Mouse (Mus musculus): ENCODE results near the gene Gtf2ird1. TPM values are rescaled to one million over a fixed set of nuclear protein-coding genes. Genes with fewer than 3 reads are reported as not detected.

Gtf2ird1 gene
- polyA plus RNA-seq, 1 experiment from 2014 or later, result 102 TPM

DNA sequence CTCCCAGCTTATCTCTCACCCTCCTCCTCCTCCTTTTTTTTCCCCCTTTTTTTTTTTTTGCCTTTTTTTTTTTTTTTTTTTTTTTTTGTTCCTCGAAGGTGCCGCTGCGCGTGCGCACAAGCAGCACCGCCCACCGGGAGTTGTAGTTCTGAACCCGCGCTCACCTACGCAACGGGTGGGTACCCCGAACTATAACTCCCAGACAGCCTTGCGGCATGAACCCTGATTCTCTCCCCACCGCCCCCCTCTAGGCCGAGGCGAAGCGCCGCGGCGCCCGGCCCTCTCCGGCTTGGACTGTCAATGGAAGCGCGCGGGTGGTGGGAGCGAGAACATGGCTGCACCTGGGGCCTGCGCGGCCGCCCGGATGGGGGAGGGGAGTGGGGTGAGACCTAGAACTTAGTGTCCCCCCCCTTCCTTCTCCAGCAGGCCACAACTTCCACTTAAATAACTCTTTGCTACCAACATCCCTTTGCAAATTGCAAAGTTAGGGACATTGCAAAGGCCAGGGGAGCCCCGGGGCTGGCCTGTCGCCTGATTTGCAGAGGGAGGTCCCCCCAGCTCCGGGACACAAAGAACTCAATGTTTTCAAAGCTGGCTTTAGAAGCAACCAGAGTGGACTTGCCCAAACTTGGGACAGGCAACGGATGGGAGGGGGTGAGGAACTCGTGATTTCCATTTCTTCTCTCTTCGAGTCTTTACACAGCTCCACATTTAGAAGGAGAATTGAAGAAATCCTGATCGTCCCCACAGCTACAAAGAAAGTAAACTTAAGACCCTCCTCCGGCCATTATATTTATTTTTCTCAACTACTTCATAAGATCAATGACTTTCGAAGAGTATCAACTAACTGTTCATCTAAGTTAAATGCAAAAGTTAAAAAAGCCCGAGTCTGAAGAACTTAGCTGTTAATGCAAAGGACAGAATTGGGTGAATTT is 141.6 kb downstream of the Gtf2ird1 start, which contains the start of gene Gtf2i:
TSS of gene Gtf2i (minus strand) at position 73 of the 935 bp plus-strand sequence.
- H3K36me3 ChIP-seq, result peaks cover 16% of the 10 kb centered on the region
- H3K27ac ChIP-seq, result peak within 1 kb of the TSS; percentile 99
- H3K4me3 ChIP-seq, result peak within 1 kb of the TSS; percentile 81
- H3K27me3 ChIP-seq, result no peaks in the 10 kb centered on the region
- no peaks in the 10 kb centered on the region for H3K9me3 ChIP-seq
- ATAC-seq (ENCODE audit: insufficient number of reproducible peaks, low FRiP score, low TSS enrichment, low read depth), result peak; percentile 94
- peak within 1 kb of the TSS; percentile 67 for H3K4me2 ChIP-seq
- H3K9ac ChIP-seq, result peak within 1 kb of the TSS; percentile 96
- under 1% methylated on average over 40 of the region's 40 CpGs for WGBS
- peaks cover 29% of the 10 kb centered on the region for H3K4me1 ChIP-seq

DNA sequence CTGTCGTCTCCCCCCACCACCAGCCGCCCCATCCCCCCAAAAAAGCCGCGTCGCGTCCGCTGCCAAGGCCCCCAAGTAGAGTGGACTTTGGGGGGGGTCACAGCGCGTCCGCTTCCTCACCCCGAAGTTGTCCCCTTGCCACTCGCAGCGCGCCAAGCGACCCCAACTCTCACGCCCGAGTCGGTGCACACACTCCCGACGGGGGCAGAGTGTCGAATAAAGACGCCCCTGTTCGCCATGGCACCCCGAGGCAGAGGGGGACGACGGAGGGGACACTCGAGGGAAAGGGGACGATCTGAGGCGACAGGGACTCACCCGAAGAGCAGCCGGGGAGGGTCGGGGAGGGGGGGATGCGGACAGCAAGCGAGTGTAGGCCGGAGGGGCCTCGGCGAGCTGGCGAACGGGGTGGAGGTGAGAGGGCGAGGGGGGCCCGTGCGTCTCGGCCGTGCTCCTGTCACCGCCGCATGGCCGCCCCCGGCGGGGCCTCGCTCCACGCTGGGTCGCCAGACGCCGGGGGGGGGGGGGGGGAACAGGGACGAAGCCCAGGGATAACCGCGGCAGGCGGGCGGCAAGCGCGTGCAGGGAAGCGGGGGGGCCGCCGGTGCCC is 142.3 kb downstream of the Gtf2ird1 start:
- Histone ChIP-seq H3K27me3 (no peaks in the 10 kb centered on the region), H3K4me1 (peaks cover 29% of the 10 kb centered on the region), H3K36me3 (peaks cover 24% of the 10 kb centered on the region), H3K9ac (peak overlapping the region; percentile 96), H3K27ac (peak overlapping the region; percentile 99), H3K4me2 (peak overlapping the region; percentile 64), H3K9me3 (no peaks in the 10 kb centered on the region), H3K4me3 (peak overlapping the region; percentile 81)
- WGBS, result under 1% methylated on average over 51 of the region's 64 CpGs
- ATAC-seq (ENCODE audit: insufficient number of reproducible peaks, low FRiP score, low TSS enrichment, low read depth), result peak; percentile 16

DNA sequence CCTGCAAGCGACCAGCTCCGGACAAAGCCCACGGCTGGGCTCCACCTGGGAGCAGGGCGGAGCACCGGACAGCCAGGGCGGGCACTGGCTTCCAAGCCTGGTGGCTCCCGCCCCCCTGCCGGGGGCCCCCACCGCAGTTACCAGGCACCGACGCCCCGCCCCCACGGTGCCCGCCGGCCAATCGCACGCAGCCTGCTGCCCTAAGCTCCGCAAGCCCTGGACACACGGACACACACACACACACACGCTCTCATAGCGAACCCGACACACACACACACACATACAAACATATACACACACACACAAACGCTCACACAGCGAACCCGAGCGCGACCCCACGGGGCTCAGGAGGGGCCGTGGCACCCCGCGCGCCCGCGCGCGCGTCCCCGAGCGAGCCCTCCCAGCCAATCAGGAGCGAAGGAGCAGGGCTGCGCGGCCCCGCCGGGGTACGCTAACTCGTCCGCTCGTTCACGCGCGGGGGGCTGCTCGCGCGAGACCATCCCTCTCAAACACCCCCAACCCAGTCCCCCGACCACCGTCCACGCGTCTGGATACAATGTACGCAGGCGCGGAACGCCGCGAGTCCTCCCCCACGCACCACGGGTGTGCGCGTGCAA is 143.0 kb downstream of the Gtf2ird1 start:
- H3K4me1 ChIP-seq, result peaks cover 29% of the 10 kb centered on the region
- no peaks in the 10 kb centered on the region for H3K27me3 ChIP-seq
- peak overlapping the region; percentile 96 for H3K9ac ChIP-seq
- H3K36me3 ChIP-seq, result peaks cover 27% of the 10 kb centered on the region
- peak overlapping the region; percentile 64 for H3K4me2 ChIP-seq
- H3K9me3 ChIP-seq, result no peaks in the 10 kb centered on the region
- WGBS, result under 1% methylated on average over 68 of the region's 68 CpGs
- H3K4me3 ChIP-seq, result peak overlapping the region; percentile 81
- peak; percentile 80 for ATAC-seq (ENCODE audit: insufficient number of reproducible peaks, low FRiP score, low TSS enrichment, low read depth)
- H3K27ac ChIP-seq, result peak overlapping the region; percentile 99

DNA sequence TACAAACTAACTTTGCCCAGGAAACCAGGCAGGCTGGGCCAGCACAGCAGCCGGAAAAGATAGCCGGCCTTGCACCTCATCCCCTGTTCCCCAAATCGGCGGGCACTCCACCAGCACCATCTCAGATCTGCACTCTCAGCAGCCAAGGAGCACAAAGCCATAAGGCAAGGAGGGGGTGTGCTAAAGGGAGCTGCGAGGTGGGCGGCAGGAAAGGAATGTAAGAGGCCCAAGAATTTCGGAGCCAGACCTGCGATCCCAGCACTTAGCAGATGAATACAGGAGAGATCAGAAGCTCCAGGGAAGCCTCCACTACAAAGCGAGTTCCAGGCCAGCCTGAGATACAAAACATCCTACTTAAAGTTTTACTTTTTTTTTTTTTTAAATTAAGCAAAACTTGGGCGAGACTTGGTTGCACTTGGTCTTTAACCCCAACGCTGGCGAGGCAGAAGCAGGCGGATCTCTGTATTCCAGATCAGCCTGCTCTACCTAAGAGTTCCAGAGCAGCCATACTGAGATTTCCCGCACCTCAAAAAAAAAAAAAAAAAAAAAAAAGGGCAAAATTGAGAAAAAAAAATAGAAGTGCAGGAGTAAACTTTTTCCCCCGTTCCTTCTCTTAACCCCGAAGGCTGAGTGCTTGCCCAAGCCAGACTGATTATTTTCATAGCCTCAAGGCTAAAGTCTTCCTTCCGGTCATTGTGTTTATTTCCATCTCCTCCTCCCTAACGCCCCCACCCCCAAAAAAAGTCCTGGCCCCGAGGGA is 143.6 kb downstream of the Gtf2ird1 start:
- peak overlapping the region; percentile 64 for H3K4me2 ChIP-seq
- no peak for ATAC-seq (ENCODE audit: insufficient number of reproducible peaks, low FRiP score, low TSS enrichment, low read depth)
- WGBS, result 2% methylated on average over 19 of the region's 19 CpGs

DNA sequence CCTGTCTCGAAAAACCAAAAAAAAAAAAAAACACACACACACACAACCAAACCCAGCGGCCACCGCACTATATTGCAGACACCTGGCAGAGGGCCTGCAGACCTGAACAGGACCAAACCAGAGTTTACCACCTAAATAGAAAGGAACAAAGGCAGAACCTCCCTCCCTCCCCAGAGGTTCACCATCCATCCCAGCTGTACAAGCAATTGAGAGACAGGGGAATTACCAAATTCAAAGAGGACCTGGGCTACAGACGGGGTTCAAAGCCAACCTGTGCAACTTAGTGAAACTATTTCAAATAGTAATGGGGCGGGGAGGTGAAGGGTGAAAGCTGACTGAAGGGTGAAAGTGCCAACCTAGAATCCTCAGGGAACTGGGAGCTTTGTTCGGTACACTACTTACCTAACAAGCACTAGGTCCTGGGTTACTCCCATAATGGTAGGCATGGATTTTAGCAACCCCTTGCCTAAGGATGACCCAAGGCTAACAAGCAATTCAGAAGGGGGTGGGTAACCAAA is 144.6 kb downstream of the Gtf2ird1 start:
- H3K9ac ChIP-seq, result no peak overlapping the region
- H3K27ac ChIP-seq, result peak overlapping the region; percentile 59
- H3K27me3 ChIP-seq, result no peaks in the 10 kb centered on the region
- no peak for ATAC-seq (ENCODE audit: insufficient number of reproducible peaks, low FRiP score, low TSS enrichment, low read depth)
- peaks cover 31% of the 10 kb centered on the region for H3K4me1 ChIP-seq
- no peaks in the 10 kb centered on the region for H3K9me3 ChIP-seq
- WGBS, result 56% methylated on average over 6 of the region's 6 CpGs
- H3K36me3 ChIP-seq, result peaks cover 35% of the 10 kb centered on the region
- H3K4me2 ChIP-seq, result peak overlapping the region; percentile 64
- peak overlapping the region; percentile 81 for H3K4me3 ChIP-seq

More for the DNA sequence above, 143.6 kb downstream of the Gtf2ird1 start:
- Histone ChIP-seq H3K4me3 (peak overlapping the region; percentile 81), H3K36me3 (peaks cover 27% of the 10 kb centered on the region), H3K27me3 (no peaks in the 10 kb centered on the region), H3K9ac (peak overlapping the region; percentile 96), H3K27ac (peak overlapping the region; percentile 99), H3K4me1 (peaks cover 32% of the 10 kb centered on the region), H3K9me3 (no peaks in the 10 kb centered on the region)

DNA sequence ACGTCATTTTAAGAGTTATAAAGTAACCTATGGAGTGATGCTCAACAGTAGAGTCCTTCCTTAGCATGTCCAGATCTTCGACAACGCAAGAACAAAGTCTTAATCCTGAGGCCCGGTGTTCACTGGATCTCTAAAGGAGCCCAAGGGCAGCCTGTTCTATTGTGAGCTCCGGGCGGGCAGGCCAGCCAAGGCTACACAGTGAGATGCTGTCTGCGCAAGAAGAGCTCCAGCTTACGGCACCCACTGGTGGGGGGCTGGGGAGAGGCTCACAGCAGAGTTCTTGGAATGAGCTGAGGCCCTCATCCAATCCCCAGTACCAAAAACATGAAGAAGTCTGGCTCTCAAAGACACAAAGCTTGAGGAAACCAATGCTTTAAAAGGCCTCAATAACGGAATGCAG is 146.3 kb downstream of the Gtf2ird1 start:
- Histone ChIP-seq H3K4me1 (peaks cover 26% of the 10 kb centered on the region), H3K27me3 (no peaks in the 10 kb centered on the region), H3K36me3 (peaks cover 45% of the 10 kb centered on the region), H3K27ac (no peak overlapping the region), H3K4me3 (no peak overlapping the region), H3K9ac (no peak overlapping the region), H3K9me3 (no peaks in the 10 kb centered on the region), H3K4me2 (no peak overlapping the region)
- ATAC-seq (ENCODE audit: insufficient number of reproducible peaks, low FRiP score, low TSS enrichment, low read depth), result no peak
- WGBS, result 93% methylated on average over 9 of the region's 9 CpGs

DNA sequence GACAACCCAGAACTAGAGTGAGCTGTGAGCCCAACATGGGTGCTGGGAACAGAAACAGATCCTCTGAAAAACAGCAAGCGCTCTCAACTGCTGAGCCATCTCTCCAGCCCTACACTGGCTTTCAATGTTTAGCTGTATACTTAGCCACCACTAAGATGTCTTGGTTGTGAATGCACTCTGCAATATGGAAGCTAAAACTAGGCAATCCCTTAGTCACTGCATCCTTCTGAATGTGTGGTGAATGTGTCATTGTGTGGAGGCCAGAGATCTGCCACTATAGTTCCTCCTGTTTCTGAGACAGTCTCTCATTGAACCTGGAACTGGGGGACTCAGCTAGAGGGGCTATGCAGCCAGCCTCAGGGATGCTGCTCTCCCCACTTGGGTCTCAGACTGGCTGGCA is 147.2 kb downstream of the Gtf2ird1 start:
- H3K27ac ChIP-seq, result no peak overlapping the region
- WGBS, result 91% methylated on average over 1 of the region's 1 CpGs
- peaks cover 52% of the 10 kb centered on the region for H3K36me3 ChIP-seq

More for the DNA sequence above, 147.2 kb downstream of the Gtf2ird1 start:
- H3K9ac ChIP-seq, result no peak overlapping the region
- H3K4me3 ChIP-seq, result no peak overlapping the region
- no peak for ATAC-seq (ENCODE audit: insufficient number of reproducible peaks, low FRiP score, low TSS enrichment, low read depth)
- H3K4me2 ChIP-seq, result no peak overlapping the region
- H3K27me3 ChIP-seq, result no peaks in the 10 kb centered on the region
- H3K9me3 ChIP-seq, result no peaks in the 10 kb centered on the region
- H3K4me1 ChIP-seq, result peaks cover 32% of the 10 kb centered on the region

Small RNAs within 50 kb of the gene (microRNA-seq; reads per million reads assigned to microRNA genes)
- gene Gm26340, result not detected
- not detected for gene Mir3965

Other genes starting within 250 kb of the Gtf2ird1 start
- gene Ncf1, start 227.1 kb downstream of the Gtf2ird1 start, polyA plus RNA-seq (2015; fragmentation: Nextera tagmentation; extraction: Ambion mirVana), result 12.3 and 13.1 TPM in 2 replicates
- 164 and 170 TPM in 2 replicates for gene Gtf2i, start 142.0 kb downstream of the Gtf2ird1 start, polyA plus RNA-seq (2015; fragmentation: Nextera tagmentation; extraction: Ambion mirVana)
- 3.3 and 3.9 TPM in 2 replicates for gene Clip2, start 95.7 kb upstream of the Gtf2ird1 start, polyA plus RNA-seq (2015; fragmentation: Nextera tagmentation; extraction: Ambion mirVana)
- gene Syna, start 103.5 kb upstream of the Gtf2ird1 start, polyA plus RNA-seq (2015; fragmentation: Nextera tagmentation; extraction: Ambion mirVana), result 0.09 and 0.17 TPM in 2 replicates
- 226 and 241 TPM in 2 replicates for gene Rfc2, start 124.7 kb upstream of the Gtf2ird1 start, polyA plus RNA-seq (2015; fragmentation: Nextera tagmentation; extraction: Ambion mirVana)
- 7.9 and 8.8 TPM in 2 replicates for gene Lat2, start 158.3 kb upstream of the Gtf2ird1 start, polyA plus RNA-seq (2015; fragmentation: Nextera tagmentation; extraction: Ambion mirVana)
- 408 and 425 TPM in 2 replicates for gene Eif4h, start 182.8 kb upstream of the Gtf2ird1 start, polyA plus RNA-seq (2015; fragmentation: Nextera tagmentation; extraction: Ambion mirVana)
- 4.7 and 7.0 TPM in 2 replicates for gene Limk1, start 231.9 kb upstream of the Gtf2ird1 start, polyA plus RNA-seq (2015; fragmentation: Nextera tagmentation; extraction: Ambion mirVana)

Measured in limb, embryonic 15.5 days (tissue).